Mouse (Mus musculus): ENCODE data around the gene Prrt1. TPM values are rescaled to one million over a fixed set of nuclear protein-coding genes. Genes with fewer than 3 reads are reported as not detected.

The Prrt1 gene
- polyA plus RNA-seq, 1 experiment from 2014 or later, result 2.8 TPM

- ATAC-seq, result no peak
- WGBS, result 64% methylated on average over 2 of the region's 2 CpGs
- Histone ChIP-seq H3K4me2 (no peak overlapping the region), H3K4me1 (peaks cover 22% of the 10 kb centered on the region), H3K27me3 (peaks cover 40% of the 10 kb centered on the region), H3K4me3 (no peak overlapping the region), H3K9me3 (replicated peaks) (no peaks in the 10 kb centered on the region), H3K36me3 (ENCODE audit: poor library complexity, severe bottlenecking) (no peaks in the 10 kb centered on the region), H3K27ac (no peak overlapping the region), H3K9ac (no peak overlapping the region)
Measured at GRCm38 (mm10) chr17:34635671-34636070, 6.3 kb downstream of the Prrt1 start.

GRCm38 (mm10) chr17:34637459-34637858, 8.1 kb downstream of the Prrt1 start:
- 73% methylated on average over 3 of the region's 3 CpGs for WGBS
- H3K9me3 ChIP-seq (replicated peaks), result no peaks in the 10 kb centered on the region
- H3K9ac ChIP-seq, result no peak overlapping the region; the same call in 1 of the 2 replicates
- H3K27me3 ChIP-seq, result peaks cover 22% of the 10 kb centered on the region
- H3K27ac ChIP-seq, result no peak overlapping the region
- no peaks in the 10 kb centered on the region for H3K36me3 ChIP-seq (ENCODE audit: poor library complexity, severe bottlenecking)
- no peak overlapping the region for H3K4me2 ChIP-seq
- H3K4me1 ChIP-seq, result peaks cover 13% of the 10 kb centered on the region
- no peak overlapping the region for H3K4me3 ChIP-seq
- no peak for ATAC-seq

GRCm38 (mm10) chr17:34639461-34640255, 10.3 kb downstream of the Prrt1 start:
- Histone ChIP-seq H3K4me3 (no peak overlapping the region), H3K4me2 (no peak overlapping the region), H3K27ac (peak overlapping the region; percentile 54), H3K9ac (no peak overlapping the region), H3K4me1 (peaks cover 13% of the 10 kb centered on the region), H3K27me3 (0 out of 2 replicates have a peak, but pooled peaks cover 8% of the 10 kb centered on the region), H3K9me3 (replicated peaks) (no peaks in the 10 kb centered on the region), H3K36me3 (ENCODE audit: poor library complexity, severe bottlenecking) (no peaks in the 10 kb centered on the region)
- 84% methylated on average over 7 of the region's 7 CpGs for WGBS
- no peak for ATAC-seq

- 0 out of 2 replicates have a peak, but pooled peaks cover 4% of the 10 kb centered on the region for H3K27me3 ChIP-seq
- peaks cover 24% of the 10 kb centered on the region for H3K4me1 ChIP-seq
- peak; percentile 42 for ATAC-seq
- WGBS, result 12% methylated on average over 11 of the region's 11 CpGs
- H3K9ac ChIP-seq, result peak overlapping the region; percentile 21
- H3K9me3 ChIP-seq (replicated peaks), result no peaks in the 10 kb centered on the region
- H3K27ac ChIP-seq, result peak overlapping the region; percentile 83
- peak overlapping the region; percentile 26 for H3K4me2 ChIP-seq
- no peaks in the 10 kb centered on the region; the same call in 1 of the 2 replicates for H3K36me3 ChIP-seq (ENCODE audit: poor library complexity, severe bottlenecking)
- no peak overlapping the region for H3K4me3 ChIP-seq
Measured at GRCm38 (mm10) chr17:34640778-34641601, 11.7 kb downstream of the Prrt1 start.

- ATAC-seq, result no peak
- peak overlapping the region; percentile 83 for H3K27ac ChIP-seq
- WGBS, result 89% methylated on average over 3 of the region's 3 CpGs
Measured at GRCm38 (mm10) chr17:34641945-34642344, 12.6 kb downstream of the Prrt1 start.

GRCm38 (mm10) chr17:34643379-34643778, 14.0 kb downstream of the Prrt1 start:
- no peak overlapping the region for H3K4me2 ChIP-seq
- peaks cover 40% of the 10 kb centered on the region for H3K4me1 ChIP-seq
- no peak overlapping the region for H3K4me3 ChIP-seq
- H3K9ac ChIP-seq, result no peak overlapping the region
- H3K27ac ChIP-seq, result no peak overlapping the region
- H3K9me3 ChIP-seq (replicated peaks), result no peaks in the 10 kb centered on the region
- peaks cover under 1% of the 10 kb centered on the region; the same call in 1 of the 2 replicates for H3K36me3 ChIP-seq (ENCODE audit: poor library complexity, severe bottlenecking)
- no peaks in the 10 kb centered on the region for H3K27me3 ChIP-seq
- WGBS, result 91% methylated on average over 4 of the region's 4 CpGs
- ATAC-seq, result no peak

More at GRCm38 (mm10) chr17:34641945-34642344, 12.6 kb downstream of the Prrt1 start:
- H3K36me3 ChIP-seq (ENCODE audit: poor library complexity, severe bottlenecking), result no peaks in the 10 kb centered on the region; the same call in 1 of the 2 replicates
- H3K4me1 ChIP-seq, result peaks cover 31% of the 10 kb centered on the region
- H3K9ac ChIP-seq, result no peak overlapping the region
- H3K4me2 ChIP-seq, result no peak overlapping the region
- H3K27me3 ChIP-seq, result 0 out of 2 replicates have a peak, but pooled peaks cover 3% of the 10 kb centered on the region
- H3K4me3 ChIP-seq, result no peak overlapping the region
- no peaks in the 10 kb centered on the region for H3K9me3 ChIP-seq (replicated peaks)

GRCm38 (mm10) chr17:34643944-34644343, 14.6 kb downstream of the Prrt1 start:
- H3K9me3 ChIP-seq (replicated peaks), result no peaks in the 10 kb centered on the region
- H3K4me1 ChIP-seq, result peaks cover 43% of the 10 kb centered on the region
- no peaks in the 10 kb centered on the region for H3K27me3 ChIP-seq
- 87% methylated on average over 10 of the region's 10 CpGs for WGBS
- ATAC-seq, result no peak
- H3K36me3 ChIP-seq (ENCODE audit: poor library complexity, severe bottlenecking), result peaks cover 6% of the 10 kb centered on the region
- H3K4me3 ChIP-seq, result no peak overlapping the region
- H3K27ac ChIP-seq, result 0 out of 2 replicates have a peak overlapping the region, but pooled peaks have one; percentile 37
- no peak overlapping the region for H3K4me2 ChIP-seq
- H3K9ac ChIP-seq, result no peak overlapping the region

GRCm38 (mm10) chr17:34644608-34645007, 15.3 kb downstream of the Prrt1 start, which contains the start of gene Fkbpl:
Gene Fkbpl (plus strand): TSS chr17:34644764.
- Histone ChIP-seq H3K9me3 (replicated peaks) (no peaks in the 10 kb centered on the region), H3K4me3 (peak within 1 kb of the TSS; percentile 59), H3K4me2 (peak within 1 kb of the TSS; percentile 70), H3K36me3 (ENCODE audit: poor library complexity, severe bottlenecking) (peaks cover 13% of the 10 kb centered on the region), H3K4me1 (peaks cover 43% of the 10 kb centered on the region), H3K9ac (peak within 1 kb of the TSS; percentile 70), H3K27ac (peak within 1 kb of the TSS; percentile 76), H3K27me3 (no peaks in the 10 kb centered on the region)
- ATAC-seq, result peak; percentile 85
- under 1% methylated on average over 16 of the region's 16 CpGs for WGBS

- H3K4me2 ChIP-seq, result peak overlapping the region; percentile 70
- ATAC-seq, result no peak
- peak overlapping the region; percentile 59 for H3K4me3 ChIP-seq
- H3K9me3 ChIP-seq (replicated peaks), result no peaks in the 10 kb centered on the region
- H3K27ac ChIP-seq, result peak overlapping the region; percentile 76; the same call in 1 of the 2 replicates
- peaks cover 20% of the 10 kb centered on the region for H3K36me3 ChIP-seq (ENCODE audit: poor library complexity, severe bottlenecking)
- 44% methylated on average over 10 of the region's 10 CpGs for WGBS
- peaks cover 43% of the 10 kb centered on the region for H3K4me1 ChIP-seq
- peak overlapping the region; percentile 70 for H3K9ac ChIP-seq
- H3K27me3 ChIP-seq, result no peaks in the 10 kb centered on the region
Measured at GRCm38 (mm10) chr17:34645256-34645829, 16.0 kb downstream of the Prrt1 start.

- no peaks in the 10 kb centered on the region for H3K9me3 ChIP-seq (replicated peaks)
- H3K9ac ChIP-seq, result peak overlapping the region; percentile 70; the same call in 1 of the 2 replicates
- ATAC-seq, result no peak
- 89% methylated on average over 30 of the region's 30 CpGs for WGBS
- H3K27ac ChIP-seq, result no peak overlapping the region
- peaks cover 37% of the 10 kb centered on the region for H3K4me1 ChIP-seq
- H3K36me3 ChIP-seq (ENCODE audit: poor library complexity, severe bottlenecking), result peaks cover 26% of the 10 kb centered on the region
- H3K4me2 ChIP-seq, result peak overlapping the region; percentile 70
- H3K4me3 ChIP-seq, result peak overlapping the region; percentile 11; the same call in 1 of the 2 replicates
- no peaks in the 10 kb centered on the region for H3K27me3 ChIP-seq
Measured at GRCm38 (mm10) chr17:34645831-34646511, 16.6 kb downstream of the Prrt1 start.
